ENCODE assay signal across 8 mouse cellular contexts in genomic region chr13:64162626-64163025, GRCm38 (mm10). TPM values are rescaled to one million over a fixed set of nuclear protein-coding genes. Genes with fewer than 3 reads are reported as not detected.
DNase-seq lines count a peak whose midpoint lies in the region; ATAC-seq and TF ChIP-seq lines count a peak whose summit lies in the region.

No protein-coding gene starts in this region.

- peak overlapping the region; percentile 91 for H3K9ac ChIP-seq in embryonic facial prominence, embryonic 13.5 days
- peak overlapping the region; percentile 84 for H3K9ac ChIP-seq in intestine, embryonic 15.5 days
- peak overlapping the region; percentile 86 for H3K9ac ChIP-seq in stomach, postnatal 0 days (ENCODE audit: low read length)

- peaks cover 22% of the 10 kb centered on the region for H3K27me3 ChIP-seq in E14TG2a.4 (ENCODE audit: insufficient read depth, low read length)
- H3K27me3 ChIP-seq in embryonic facial prominence, embryonic 13.5 days = no peaks in the 10 kb centered on the region
- no peaks in the 10 kb centered on the region for H3K27me3 ChIP-seq in intestine, embryonic 15.5 days (replicated peaks)
- H3K27me3 ChIP-seq in stomach, postnatal 0 days (ENCODE audit: control insufficient read depth, insufficient read depth, low read length) = no peaks in the 10 kb centered on the region

- ATAC-seq in embryonic facial prominence, embryonic 13.5 days (ENCODE audit: insufficient number of reproducible peaks, insufficient read depth, low FRiP score, low TSS enrichment, low read depth) = 0 out of 2 replicates have a peak, but pooled peaks have one; percentile 3
- ATAC-seq in intestine, embryonic 15.5 days = peak; percentile 0; the same call in 1 of the 2 replicates
- ATAC-seq in stomach, postnatal 0 days (ENCODE audit: low FRiP score, low TSS enrichment) = no peak

- peak overlapping the region; percentile 91 for H3K4me3 ChIP-seq in E14TG2a.4 (replicated peaks; ENCODE audit: low read length)
- H3K4me3 ChIP-seq in embryonic facial prominence, embryonic 13.5 days = peak overlapping the region; percentile 89
- peak overlapping the region; percentile 89 for H3K4me3 ChIP-seq in intestine, embryonic 15.5 days (replicated peaks)
- H3K4me3 ChIP-seq in stomach, postnatal 0 days (ENCODE audit: low read depth, low read length) = peak overlapping the region; percentile 81

- H3K9me3 ChIP-seq in E14TG2a.4 (ENCODE audit: low read length) = 0 out of 2 replicates have a peak, but pooled peaks cover 3% of the 10 kb centered on the region
- peaks cover 29% of the 10 kb centered on the region for H3K9me3 ChIP-seq in embryonic facial prominence, embryonic 13.5 days
- no peaks in the 10 kb centered on the region for H3K9me3 ChIP-seq in intestine, embryonic 15.5 days
- no peaks in the 10 kb centered on the region for H3K9me3 ChIP-seq in stomach, postnatal 0 days (ENCODE audit: control insufficient read depth, low read length)

- no peaks in the 10 kb centered on the region for H3K36me3 ChIP-seq in E14TG2a.4 (ENCODE audit: insufficient read depth, low read length)
- H3K36me3 ChIP-seq in embryonic facial prominence, embryonic 13.5 days = peaks cover 20% of the 10 kb centered on the region
- H3K36me3 ChIP-seq in intestine, embryonic 15.5 days = no peaks in the 10 kb centered on the region; the same call in 1 of the 2 replicates
- H3K36me3 ChIP-seq in stomach, postnatal 0 days (ENCODE audit: control insufficient read depth, insufficient read depth, low read length) = no peaks in the 10 kb centered on the region

- peaks cover 30% of the 10 kb centered on the region for H3K4me1 ChIP-seq in E14TG2a.4 (replicated peaks; ENCODE audit: low read depth, low read length)
- peaks cover 16% of the 10 kb centered on the region for H3K4me1 ChIP-seq in embryonic facial prominence, embryonic 13.5 days
- H3K4me1 ChIP-seq in intestine, embryonic 15.5 days (replicated peaks) = peaks cover 13% of the 10 kb centered on the region
- H3K4me1 ChIP-seq in stomach, postnatal 0 days (replicated peaks; ENCODE audit: control insufficient read depth, insufficient read depth) = peaks cover 4% of the 10 kb centered on the region; the same call in 1 of the 2 replicates

- peak overlapping the region; percentile 97 for H3K4me2 ChIP-seq in embryonic facial prominence, embryonic 13.5 days
- peak overlapping the region; percentile 98 for H3K4me2 ChIP-seq in intestine, embryonic 15.5 days (replicated peaks)
- H3K4me2 ChIP-seq in stomach, postnatal 0 days (replicated peaks; ENCODE audit: low read depth) = peak overlapping the region; percentile 96

- TF ChIP-seq EP300 in stomach, postnatal 0 days (optimal IDR thresholded peaks at IDR 0.05) = no peak

- DNase-seq in gastrocnemius, postnatal 10 days = peak; percentile 19
- no peak for DNase-seq in gastrocnemius, adult 8-10 months (ENCODE audit: low spot score in 2 of 2)
- peak; percentile 11 to 32 for DNase-seq in lung, postnatal 4 days
- DNase-seq in stomach, postnatal 0 days (ENCODE audit: low spot score) = no peak
- DNase-seq in cerebellum, adult 8-10 months = no peak

- H3K27ac ChIP-seq in embryonic facial prominence, embryonic 13.5 days = no peak overlapping the region
- no peak overlapping the region for H3K27ac ChIP-seq in intestine, embryonic 15.5 days
- no peak overlapping the region for H3K27ac ChIP-seq in stomach, postnatal 0 days (replicated peaks)

- 3% methylated on average over 14 of the region's 14 CpGs for WGBS in embryonic facial prominence, embryonic 13.5 days
- 4% methylated on average over 14 of the region's 14 CpGs for WGBS in intestine, embryonic 15.5 days
- 6% methylated on average over 14 of the region's 14 CpGs for WGBS in stomach, postnatal 0 days

- no peak for TF ChIP-seq CTCF in E14TG2a.4 (conservative IDR thresholded peaks at IDR 0.05; ENCODE audit: low read length)
- no peak for TF ChIP-seq CTCF in stomach, postnatal 0 days (IDR thresholded peaks at IDR 0.05; ENCODE audit: low read depth)

RNA-seq across cellular contexts. Expression of gene Habp4, which starts 1.0 kb away (rescaled TPM):
- total RNA-seq in gastrocnemius, postnatal 10 days (2021) = 10 to 100 TPM; 22.9 to 25.5 TPM
- 10 to 100 TPM; 24.1 to 26.5 (median 25.0) TPM for total RNA-seq in gastrocnemius, adult 8-10 months (2022)
- 25.2 and 25.5 TPM in 2 replicates for polyA plus RNA-seq in embryonic facial prominence, embryonic 13.5 days (2015; fragmentation: Nextera tagmentation; extraction: Ambion mirVana)
- 16.8 and 17.4 TPM in 2 replicates for polyA plus RNA-seq in intestine, embryonic 15.5 days (2015; fragmentation: Nextera tagmentation; extraction: Ambion mirVana)
- polyA plus RNA-seq in stomach, postnatal 0 days (2015; fragmentation: Nextera tagmentation; extraction: Ambion mirVana) = 11.9 and 13.2 TPM in 2 replicates

RNA-seq across cellular contexts. Expression of gene Zfp367, which starts 9.6 kb away (rescaled TPM):
- 10 to 100 TPM in 1 of 2 experiments, 1 to 10 TPM in 1; 9.8 to 12.5 TPM for total RNA-seq in gastrocnemius, postnatal 10 days (2021)
- 10 to 100 TPM; 22.1 to 37.1 (median 31.9) TPM for total RNA-seq in gastrocnemius, adult 8-10 months (2022)
- 15.6 and 18.7 TPM in 2 replicates for polyA plus RNA-seq in embryonic facial prominence, embryonic 13.5 days (2015; fragmentation: Nextera tagmentation; extraction: Ambion mirVana)
- 18.8 and 21.6 TPM in 2 replicates for polyA plus RNA-seq in intestine, embryonic 15.5 days (2015; fragmentation: Nextera tagmentation; extraction: Ambion mirVana)
- polyA plus RNA-seq in stomach, postnatal 0 days (2015; fragmentation: Nextera tagmentation; extraction: Ambion mirVana) = 10.9 and 12.3 TPM in 2 replicates

RNA-seq across cellular contexts. Expression of gene Slc35d2, which starts 33.5 kb away (rescaled TPM):
- 1 to 10 TPM; 1.3 to 1.8 TPM for total RNA-seq in gastrocnemius, postnatal 10 days (2021)
- 1 to 10 TPM in 1 of 4 experiments, under 1 TPM in 3; 0.32 to 1.2 (median 0.69) TPM for total RNA-seq in gastrocnemius, adult 8-10 months (2022)
- polyA plus RNA-seq in embryonic facial prominence, embryonic 13.5 days (2015; fragmentation: Nextera tagmentation; extraction: Ambion mirVana) = 3.4 and 5.7 TPM in 2 replicates
- polyA plus RNA-seq in intestine, embryonic 15.5 days (2015; fragmentation: Nextera tagmentation; extraction: Ambion mirVana) = 4.6 and 6.7 TPM in 2 replicates
- polyA plus RNA-seq in stomach, postnatal 0 days (2015; fragmentation: Nextera tagmentation; extraction: Ambion mirVana) = 7.9 and 9.5 TPM in 2 replicates

Comparison
In these comparisons a context has a peak if more than half of its experiments do, and no peak if none do; other contexts are left out.
1. DNase-seq: peak in gastrocnemius, postnatal 10 days (single experiment) and lung, postnatal 4 days (2 of 2); none in gastrocnemius, adult 8-10 months (0 of 2), stomach, postnatal 0 days (single experiment) and cerebellum, adult 8-10 months (single experiment).
2. Peak in every context shown above with its lines, with median percentiles within 50 percentile points of each other: H3K4me3 ChIP-seq, H3K4me2 ChIP-seq and H3K9ac ChIP-seq.